Mouse (Mus musculus) thymus, postnatal 36 days (tissue): Measurements from ENCODE around the gene Atp8a1.
A peak's percentile ranks its signal among the peaks of the same experiment; 100 is the strongest.

ENCODE experiments used
- DNase-seq, 2 experiments: peaks; one replicate each; pipeline ENCODE4 v3.0.0; 2022; ENCODE audit warnings: mixed read lengths in 2 of 2

The Atp8a1 gene

DNA sequence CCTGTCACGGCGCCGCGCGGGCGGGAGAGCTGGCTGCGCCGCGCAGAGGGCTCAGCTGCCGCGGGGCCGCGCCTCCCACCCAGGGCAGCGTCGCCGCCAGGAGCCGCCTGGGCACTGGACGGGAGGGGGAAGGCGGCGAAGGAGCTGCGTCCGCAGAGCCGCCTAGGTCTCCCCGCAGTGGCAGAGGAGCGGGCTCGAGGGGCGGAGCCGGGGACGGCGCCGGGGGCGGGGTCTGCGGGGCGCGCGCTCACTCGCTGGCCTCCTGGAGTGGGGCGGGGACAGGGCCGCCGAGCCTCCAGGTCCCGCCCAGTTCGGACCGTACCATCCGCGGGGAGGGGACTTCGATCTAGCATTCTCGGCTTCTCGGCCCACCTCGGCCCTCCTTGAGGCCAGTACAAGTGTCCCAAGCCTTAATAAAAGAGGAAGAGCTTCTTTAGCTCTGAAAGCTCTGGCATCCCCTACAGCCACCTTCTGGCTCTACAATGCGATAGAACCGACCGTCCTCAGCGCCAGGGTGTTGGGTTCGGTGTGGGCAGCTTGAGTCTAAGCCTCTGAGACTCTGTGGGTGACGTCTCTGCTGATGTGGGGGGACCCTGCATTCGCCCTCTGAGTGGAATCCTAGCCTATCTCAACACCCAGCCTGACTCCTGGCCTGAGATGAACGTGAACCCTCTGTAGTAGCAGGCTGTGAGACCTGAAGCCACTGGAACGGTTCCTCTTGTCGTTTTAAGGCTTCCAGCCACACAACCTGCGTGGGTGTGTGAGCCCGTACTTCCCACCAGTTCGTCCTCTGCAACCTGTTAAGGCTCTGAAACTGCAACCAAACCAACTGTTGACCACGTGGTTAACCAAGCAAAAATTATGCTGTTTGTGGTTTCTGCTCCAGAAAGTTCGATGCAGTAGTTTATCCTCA lies at the start of gene Atp8a1:
Gene Atp8a1, minus strand, starts transcription at position 182 of the 913 bp plus-strand sequence.
- peak; percentile 99 for DNase-seq

DNA sequence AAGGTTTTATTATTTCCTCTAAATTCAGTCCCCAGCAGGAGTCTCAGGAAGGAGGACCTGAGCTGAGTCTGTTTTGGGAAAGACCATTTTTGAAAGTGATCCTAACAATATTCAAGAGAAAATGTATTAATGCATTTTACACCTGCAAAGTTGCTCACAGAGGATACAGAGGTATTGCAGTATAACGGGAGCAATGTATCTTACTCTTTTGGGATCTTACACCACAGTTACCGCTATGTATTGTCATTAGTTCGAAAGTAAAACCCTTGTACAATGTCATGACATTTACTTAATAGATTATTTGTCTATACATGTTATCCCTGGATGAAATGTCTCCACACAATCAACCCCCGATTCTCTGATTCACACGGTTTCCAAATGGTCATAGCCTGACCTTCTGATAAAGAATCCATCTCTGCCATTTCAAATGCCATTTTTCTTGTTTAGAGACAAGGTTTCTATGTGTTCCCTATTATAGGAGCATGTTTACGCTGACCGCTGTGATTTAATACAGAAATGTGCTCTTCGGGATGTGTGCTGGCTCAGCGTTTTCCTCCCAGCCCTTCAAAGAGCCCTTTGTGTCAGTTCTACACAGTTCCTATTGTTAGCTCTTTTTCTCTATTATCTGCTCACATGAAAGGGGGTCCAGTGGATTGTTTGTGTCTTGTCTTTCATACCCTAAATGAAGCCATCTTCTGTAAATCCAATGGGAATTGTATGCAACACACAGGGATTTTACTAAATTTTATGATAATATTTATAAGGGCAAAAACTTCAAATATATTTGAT lies 37.4 kb upstream of the Atp8a1 start:
- DNase-seq = no peak

DNA sequence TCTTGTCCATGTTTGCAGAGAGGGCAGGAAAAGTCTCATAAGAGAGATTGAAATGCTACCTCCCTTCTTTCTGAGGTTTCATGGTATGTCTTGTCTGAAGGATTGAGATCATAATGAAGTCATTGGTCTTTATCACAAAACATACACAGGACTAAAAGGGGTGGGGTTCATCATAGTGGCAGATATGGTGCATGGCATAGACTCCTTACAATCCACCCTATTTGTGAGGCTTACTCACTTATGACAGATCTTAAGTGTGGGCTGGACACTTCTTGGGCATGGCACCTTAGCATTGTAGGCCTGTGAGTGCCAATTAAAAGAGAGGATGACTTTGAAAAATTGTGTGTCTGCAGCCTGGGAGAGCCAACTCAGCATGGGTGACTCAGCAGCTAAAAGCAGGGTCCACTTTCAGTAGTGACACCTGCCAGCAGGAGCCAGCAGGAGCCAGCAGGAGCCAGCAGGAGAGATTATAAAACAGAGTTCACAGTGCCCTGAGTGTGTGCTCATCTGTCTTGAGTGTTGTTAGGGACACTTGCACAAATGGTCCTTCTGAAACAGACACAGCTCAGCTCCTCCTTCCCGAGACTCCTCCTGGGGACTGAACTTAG lies 36.4 kb upstream of the Atp8a1 start:
- no peak for DNase-seq

GRCm38 (mm10) chr5:67871414-67871813 lies 24.2 kb upstream of the Atp8a1 start:
- no peak for DNase-seq

GRCm38 (mm10) chr5:67866221-67866620 lies 19.0 kb upstream of the Atp8a1 start:
- no peak for DNase-seq

DNA sequence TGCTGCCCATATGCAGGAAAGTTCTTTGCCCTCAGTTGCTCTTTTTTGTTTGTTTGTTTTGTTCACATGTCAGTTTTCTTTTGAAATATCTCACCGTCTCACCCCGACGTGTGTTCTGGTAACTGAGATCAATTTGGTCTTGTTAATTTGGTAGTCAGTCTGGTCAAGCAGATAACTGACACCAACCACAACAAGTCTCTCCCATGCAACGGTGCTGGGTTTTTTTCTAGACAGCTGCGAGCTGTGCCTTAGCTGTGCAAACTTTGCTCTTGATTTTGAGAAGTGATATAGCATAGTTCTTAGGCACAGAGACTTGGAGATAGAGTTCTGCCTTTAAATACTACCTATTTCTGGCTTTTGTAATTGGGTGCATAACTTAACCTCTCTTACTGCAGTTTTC lies 18.4 kb upstream of the Atp8a1 start:
- no peak for DNase-seq

DNA sequence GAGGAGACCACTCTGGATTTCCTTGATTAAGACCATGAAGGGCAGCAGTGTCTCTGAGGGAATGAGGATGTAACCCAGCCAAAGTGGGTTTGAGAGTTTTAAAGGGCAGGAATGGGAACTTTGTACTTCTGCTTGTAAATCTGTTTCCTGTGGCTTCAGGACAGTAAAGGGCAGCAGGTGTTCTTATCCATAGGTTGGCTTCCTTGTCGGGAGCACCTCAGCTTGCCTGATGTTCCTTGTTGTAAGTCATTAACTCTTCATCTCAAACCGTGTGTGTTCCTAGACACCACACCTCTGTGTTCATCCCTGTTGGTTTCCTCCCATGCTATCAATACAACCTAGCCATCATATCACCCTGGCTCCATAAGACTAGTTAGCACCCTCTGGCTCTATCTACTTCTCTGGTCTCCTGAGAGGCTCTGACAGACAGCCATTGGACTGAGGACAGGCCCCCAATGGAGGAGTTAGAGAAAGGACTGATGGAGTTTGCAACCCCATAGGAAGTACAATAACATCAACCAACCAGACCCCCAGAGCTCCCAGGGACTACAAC lies 17.4 kb upstream of the Atp8a1 start:
- no peak for DNase-seq

DNA sequence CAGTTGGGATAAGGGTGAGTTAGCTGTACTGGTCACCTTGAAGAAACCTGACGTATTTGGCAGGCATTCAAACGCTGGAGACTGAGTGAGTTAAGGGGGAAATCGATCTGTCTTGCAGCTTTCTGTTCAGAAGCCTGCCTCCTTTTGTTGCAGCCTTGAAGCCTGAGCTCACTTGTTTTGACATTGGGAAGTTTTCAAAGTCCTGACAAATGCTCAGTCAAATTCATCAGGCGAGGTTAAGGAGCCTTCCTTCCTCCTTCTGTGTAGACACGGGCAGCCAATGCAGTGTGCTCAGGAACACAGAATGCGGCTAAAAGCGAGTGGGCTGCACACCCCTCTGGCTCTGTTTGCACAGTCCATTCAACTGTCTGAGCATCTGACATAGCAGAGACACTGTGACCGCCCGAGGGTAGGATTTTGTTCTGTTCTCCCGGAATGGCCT lies 16.7 kb upstream of the Atp8a1 start:
- DNase-seq = no peak

GRCm38 (mm10) chr5:67854963-67855606 lies 7.9 kb upstream of the Atp8a1 start:
- no peak for DNase-seq

- DNase-seq = no peak
These were observed 5.6 kb upstream of the Atp8a1 start for GRCm38 (mm10) chr5:67852860-67853259.

- DNase-seq = no peak
These were observed 2.2 kb upstream of the Atp8a1 start for GRCm38 (mm10) chr5:67849411-67849810.

DNA sequence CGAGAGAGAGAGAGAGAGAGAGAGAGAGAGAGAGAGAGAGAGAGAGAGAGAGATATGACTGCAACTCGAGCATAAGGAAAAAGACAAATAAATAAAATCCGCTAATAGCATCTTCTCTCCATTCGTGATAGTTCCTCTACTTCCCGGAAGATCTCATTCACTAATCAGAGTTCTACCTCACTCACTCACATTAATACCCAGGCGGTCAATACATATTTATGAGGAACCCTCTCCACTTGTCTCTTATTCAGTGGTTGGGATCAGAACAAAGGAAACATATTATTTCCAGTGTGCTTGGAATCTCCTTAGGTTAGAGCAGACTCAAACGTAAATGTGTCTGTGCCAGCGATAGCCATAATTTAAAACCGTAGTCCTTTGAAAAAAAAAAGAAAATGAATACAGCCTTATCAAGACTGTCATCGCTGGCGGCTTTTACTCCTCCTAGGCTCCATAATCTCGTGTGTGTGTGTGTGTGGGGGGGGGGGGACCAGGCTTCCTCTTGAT lies 1.3 kb upstream of the Atp8a1 start:
- DNase-seq = no peak

DNA sequence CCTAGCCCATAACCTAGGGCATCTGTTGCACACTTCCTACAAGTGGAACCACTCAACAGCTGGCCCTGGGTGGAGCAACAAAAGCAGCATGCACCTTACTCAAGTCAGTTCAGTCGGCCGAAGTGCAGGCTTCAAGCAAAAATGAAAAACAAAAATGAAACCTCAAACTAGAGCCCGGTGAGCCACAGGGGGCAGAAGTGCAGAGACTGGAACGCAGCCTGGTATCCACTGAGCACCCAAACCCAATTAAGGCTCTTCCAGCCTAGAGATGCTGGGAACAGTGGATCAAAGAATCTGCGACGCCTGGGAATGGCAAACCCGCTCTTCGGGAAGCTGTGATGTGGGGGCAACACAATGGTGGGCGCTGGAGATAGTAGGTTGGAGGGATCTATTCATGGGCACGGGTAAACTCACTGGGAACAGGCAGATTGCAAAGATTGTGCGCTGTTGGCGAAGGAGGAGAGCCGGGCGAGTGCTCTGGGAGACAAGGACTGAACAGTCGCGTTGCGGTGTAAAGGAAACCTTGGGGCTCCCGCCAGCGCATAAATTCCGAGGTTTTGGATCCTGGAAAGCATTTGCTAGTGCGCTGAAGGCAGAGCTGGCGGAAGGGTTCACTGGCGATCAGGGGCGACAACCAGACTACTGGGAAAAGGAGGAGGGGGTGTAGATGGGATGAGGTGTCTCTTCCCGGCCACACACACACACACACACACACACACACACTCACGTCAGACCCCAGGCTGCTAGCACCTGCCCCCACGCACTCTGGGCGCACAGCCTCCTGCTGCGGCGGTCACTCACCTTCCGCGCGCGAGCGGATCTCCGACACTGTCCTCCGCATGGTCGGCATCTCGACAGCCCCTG lies 641 bp downstream of the Atp8a1 start:
- DNase-seq = peak; percentile 63 to 70

- peak in 1 of 2 experiments; percentile 17 for DNase-seq
These were observed 2.0 kb downstream of the Atp8a1 start for GRCm38 (mm10) chr5:67845190-67845691.

DNA sequence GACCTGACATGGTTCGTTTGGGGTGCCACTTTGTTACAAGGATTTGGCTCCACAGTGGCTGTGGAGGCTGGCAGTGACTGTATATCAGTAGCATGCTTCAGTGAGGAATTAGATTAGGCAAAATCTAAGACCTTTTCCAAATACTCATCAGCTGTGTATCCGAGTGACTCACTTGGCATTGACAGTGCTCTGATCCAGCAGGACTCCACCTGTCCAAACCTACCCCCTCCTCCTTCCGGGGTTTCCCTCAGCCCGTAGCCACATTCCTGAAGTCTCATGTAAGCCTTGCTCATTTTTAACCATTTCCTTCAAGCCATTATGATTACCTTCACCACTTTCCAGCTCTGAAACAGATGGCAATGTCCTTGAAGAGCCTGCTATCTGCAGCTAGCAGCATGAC lies 3.2 kb downstream of the Atp8a1 start:
- DNase-seq = no peak

GRCm38 (mm10) chr5:67842306-67842705 lies 4.9 kb downstream of the Atp8a1 start:
- DNase-seq = no peak

- no peak for DNase-seq
These were observed 13.4 kb downstream of the Atp8a1 start for GRCm38 (mm10) chr5:67833841-67834240.

DNA sequence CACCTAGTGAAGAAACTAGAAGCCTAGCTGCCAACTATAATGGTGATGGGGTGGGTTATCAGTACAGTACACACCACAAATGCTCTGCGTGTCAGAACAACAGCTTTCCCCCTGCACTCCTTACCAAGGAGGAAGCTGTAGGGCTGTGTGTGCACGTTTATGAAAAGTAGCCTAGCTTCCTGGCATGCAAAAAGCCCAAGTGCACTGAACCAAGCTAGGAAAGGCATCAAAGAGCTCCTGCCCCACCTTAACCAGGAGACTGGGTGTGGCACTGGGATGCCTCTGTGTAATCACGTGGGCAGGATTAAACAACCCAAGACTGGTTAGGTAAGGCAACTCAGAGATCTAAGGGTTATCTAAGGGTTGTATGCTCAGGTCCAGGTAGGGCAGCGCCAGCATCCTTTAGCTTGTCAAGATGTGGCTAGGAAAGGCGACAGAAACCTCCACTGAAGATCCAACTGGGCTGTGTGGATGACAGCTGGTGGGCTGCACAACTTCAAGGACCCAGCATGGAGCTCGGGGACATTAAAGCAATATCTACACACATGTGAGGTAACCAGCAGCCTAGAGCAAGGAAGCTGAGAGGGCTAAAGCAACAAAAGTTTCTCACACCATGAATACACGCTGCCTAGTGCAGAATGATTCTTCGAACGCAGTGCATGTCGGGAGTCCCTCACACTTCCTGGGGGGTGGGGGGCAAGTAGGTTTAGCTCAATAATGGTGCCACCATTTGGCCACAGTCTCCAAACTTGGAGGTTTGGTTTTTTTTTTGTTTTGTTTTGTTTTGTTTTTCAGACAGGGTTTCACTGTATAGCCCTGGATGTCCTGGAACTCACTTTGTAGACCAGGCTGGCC lies 15.7 kb downstream of the Atp8a1 start:
- no peak for DNase-seq

GRCm38 (mm10) chr5:67828356-67828755 lies 18.9 kb downstream of the Atp8a1 start:
- DNase-seq = no peak

DNA sequence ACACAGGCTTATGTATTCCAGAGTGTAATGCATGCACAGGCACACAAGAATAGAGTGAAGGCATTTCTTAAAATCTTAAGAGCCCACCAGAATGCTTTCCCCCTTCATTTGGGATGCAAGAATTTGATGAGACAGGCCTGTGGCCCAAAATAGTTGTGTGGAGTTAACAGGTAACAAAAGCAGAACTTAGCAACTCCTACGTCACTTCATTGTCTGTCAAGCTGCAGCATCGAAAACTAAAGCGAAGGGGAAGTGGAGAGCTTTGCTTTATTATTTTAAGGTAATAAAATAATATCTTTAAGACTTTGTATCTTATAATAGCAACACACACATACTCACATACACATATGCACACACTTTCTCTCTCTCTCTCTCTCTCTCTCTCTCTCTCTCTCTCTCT lies 20.3 kb downstream of the Atp8a1 start:
- DNase-seq = no peak
